ENCODE assay signal across 11 mouse cellular contexts in the genomic region with DNA sequence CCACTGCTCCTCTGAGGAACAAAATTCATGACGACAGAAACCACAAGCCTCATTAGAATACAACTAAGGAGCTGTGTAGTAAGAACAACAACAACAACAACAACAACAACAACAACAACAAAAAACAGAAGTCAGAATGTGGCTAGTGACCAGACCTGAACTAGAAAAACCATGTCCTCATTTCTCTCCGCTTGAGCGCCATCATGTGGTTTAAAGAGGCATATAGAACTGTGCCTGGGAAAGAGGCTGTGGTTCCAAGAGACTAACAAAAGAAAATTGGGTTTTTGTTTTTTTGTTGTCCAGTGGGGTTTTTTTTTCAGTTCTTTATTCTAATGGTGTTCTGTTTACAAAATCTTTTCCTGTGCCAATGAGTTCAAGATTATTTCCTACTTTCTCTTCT. TPM values are rescaled to one million over a fixed set of nuclear protein-coding genes. Genes with fewer than 3 reads are reported as not detected.
A peak's percentile ranks its signal among the peaks of the same experiment; 100 is the strongest.
DNase-seq lines count a peak whose midpoint lies in the region; ATAC-seq and TF ChIP-seq lines count a peak whose summit lies in the region.
"Had no signal": no experiment of that assay in that cellular context is flagged by ENCODE, and none has a peak within 500 bp of the region (broad histone marks: within the 10 kb centered on the region; RNA-seq: fewer than 3 reads in every experiment).

No protein-coding gene starts in this region.

- H3K27ac ChIP-seq in liver, adult 2 months (replicated peaks; ENCODE audit: insufficient read depth, low read depth, low read length): no peak overlapping the region
- no peak overlapping the region for H3K27ac ChIP-seq in lung, postnatal 0 days (ENCODE audit: low read length)
- no peak overlapping the region for H3K27ac ChIP-seq in forebrain, embryonic 14.5 days (ENCODE audit: low read depth, low read length)
- H3K27ac ChIP-seq: midbrain, embryonic 12.5 days had no signal

- H3K4me3 ChIP-seq in liver, adult 2 months (ENCODE audit: insufficient read depth, low read depth, low read length): no peak overlapping the region
- H3K4me3 ChIP-seq in lung, postnatal 0 days (ENCODE audit: low read depth, low read length): no peak overlapping the region
- no peak overlapping the region for H3K4me3 ChIP-seq in forebrain, embryonic 14.5 days (ENCODE audit: low read depth, low read length)
- H3K4me3 ChIP-seq: midbrain, embryonic 12.5 days had no signal

- no peak overlapping the region for H3K4me2 ChIP-seq in lung, postnatal 0 days (replicated peaks; ENCODE audit: low read depth, low read length)
- no peak overlapping the region for H3K4me2 ChIP-seq in forebrain, embryonic 14.5 days (ENCODE audit: low read length)
- H3K4me2 ChIP-seq: midbrain, embryonic 12.5 days had no signal

- H3K27me3 ChIP-seq in liver, adult 2 months (ENCODE audit: control insufficient read depth, insufficient read depth, low read length): no peaks in the 10 kb centered on the region
- H3K27me3 ChIP-seq in lung, postnatal 0 days (replicated peaks; ENCODE audit: insufficient read depth, low read length): no peaks in the 10 kb centered on the region
- H3K27me3 ChIP-seq in forebrain, embryonic 14.5 days (replicated peaks; ENCODE audit: control insufficient read depth, insufficient read depth, low read length): no peaks in the 10 kb centered on the region

- no peak for DNase-seq in frontal cortex, postnatal 14 days (ENCODE audit: low spot score in 2 of 2)
- DNase-seq in liver, adult 2 months (ENCODE audit: extremely low read depth, low read depth, low spot score): peak; percentile 10
- DNase-seq in liver: no peak
- DNase-seq in brain, adult 2 months (ENCODE audit: low read depth, low spot score): peak; percentile 23
- DNase-seq in lung, postnatal 0 days (ENCODE audit: low spot score): peak; percentile 21
- no peak for DNase-seq in right cerebral cortex, adult 18-20 months
- no peak for DNase-seq in forebrain, embryonic 14.5 days (ENCODE audit: low spot score)

- no peak for TF ChIP-seq POLR2A in liver, adult 2 months (IDR thresholded peaks at IDR 0.05; ENCODE audit: extremely low read depth, insufficient read depth, low read length)

- no peaks in the 10 kb centered on the region for H3K9me3 ChIP-seq in lung, postnatal 0 days (ENCODE audit: low read length)
- no peaks in the 10 kb centered on the region for H3K9me3 ChIP-seq in forebrain, embryonic 14.5 days (replicated peaks; ENCODE audit: control insufficient read depth, low read length)
- H3K9me3 ChIP-seq: midbrain, embryonic 12.5 days had no signal

- no peaks in the 10 kb centered on the region for H3K79me2 ChIP-seq in liver, adult 2 months (ENCODE audit: control insufficient read depth, insufficient read depth, low read length)

- no peaks in the 10 kb centered on the region for H3K4me1 ChIP-seq in liver, adult 2 months (ENCODE audit: control insufficient read depth, insufficient read depth, low read length)
- H3K4me1 ChIP-seq in lung, postnatal 0 days (ENCODE audit: insufficient read depth, low read depth, low read length): no peaks in the 10 kb centered on the region
- H3K4me1 ChIP-seq in forebrain, embryonic 14.5 days (ENCODE audit: control insufficient read depth, insufficient read depth, low read length): no peaks in the 10 kb centered on the region
- H3K4me1 ChIP-seq: midbrain, embryonic 12.5 days had no signal

- no peaks in the 10 kb centered on the region for H3K36me3 ChIP-seq in liver, adult 2 months (ENCODE audit: control insufficient read depth, insufficient read depth, low read length)
- no peaks in the 10 kb centered on the region for H3K36me3 ChIP-seq in lung, postnatal 0 days (ENCODE audit: insufficient read depth, low read length)
- no peaks in the 10 kb centered on the region for H3K36me3 ChIP-seq in forebrain, embryonic 14.5 days (ENCODE audit: control insufficient read depth, insufficient read depth, low read length)
- H3K36me3 ChIP-seq: midbrain, embryonic 12.5 days had no signal

- H3K9ac ChIP-seq in liver, adult 2 months (ENCODE audit: low read depth, low read length): no peak overlapping the region
- no peak overlapping the region for H3K9ac ChIP-seq in lung, postnatal 0 days (replicated peaks; ENCODE audit: low read depth)
- no peak overlapping the region for H3K9ac ChIP-seq in forebrain, embryonic 14.5 days (ENCODE audit: low read length)
- H3K9ac ChIP-seq: midbrain, embryonic 12.5 days had no signal

- 16% methylated on average over 3 of the region's 3 CpGs for WGBS in liver, adult 2 months
- WGBS in lung, postnatal 0 days: 13% methylated on average over 3 of the region's 3 CpGs
- 26% methylated on average over 3 of the region's 3 CpGs for WGBS in forebrain, embryonic 14.5 days

- TF ChIP-seq EP300 in lung, postnatal 0 days (IDR thresholded peaks at IDR 0.05): no peak

- no peak for TF ChIP-seq CTCF in liver, adult 2 months (IDR thresholded peaks at IDR 0.05; ENCODE audit: low read depth, low read length)
- peak; percentile 61 for TF ChIP-seq CTCF in lung, postnatal 0 days (IDR thresholded peaks at IDR 0.05)

- 0 out of 2 replicates have a peak, but pooled peaks have one; percentile 62 for ATAC-seq in frontal cortex, adult (ENCODE audit: low TSS enrichment)
- ATAC-seq in lung, postnatal 0 days: no peak
- ATAC-seq in forebrain, embryonic 14.5 days: no peak

RNA-seq across cellular contexts. Expression of gene Phka1, which starts 16.7 kb away (rescaled TPM):
- total RNA-seq in liver, adult 2 months (2014; rRNA removed): 4.5 and 5.4 TPM in 2 replicates
- polyA plus RNA-seq in liver, adult 2 months (2012; rRNA removed): 2.1 and 2.2 TPM in 2 replicates
- 4.5 and 5.6 TPM in 2 replicates for polyA plus RNA-seq in lung, postnatal 0 days (2015; fragmentation: Nextera tagmentation; extraction: Ambion mirVana)
- 3.8 and 4.3 TPM in 2 replicates for polyA plus RNA-seq in forebrain, embryonic 14.5 days (2014; fragmentation: Nextera tagmentation; extraction: Ambion mirVana)

RNA-seq across cellular contexts. Expression of gene Gm3880, which starts 26.1 kb away (rescaled TPM):
- not detected in 2 replicates for total RNA-seq in liver, adult 2 months (2014; rRNA removed)
- polyA plus RNA-seq in liver, adult 2 months (2012; rRNA removed): not detected in 2 replicates
- not detected in 2 replicates for polyA plus RNA-seq in lung, postnatal 0 days (2015; fragmentation: Nextera tagmentation; extraction: Ambion mirVana)
- not detected in 2 replicates for polyA plus RNA-seq in forebrain, embryonic 14.5 days (2014; fragmentation: Nextera tagmentation; extraction: Ambion mirVana)
- total RNA-seq: layer of hippocampus, adult 8-10 months had no signal
- polyA plus RNA-seq: midbrain, embryonic 12.5 days; stomach, embryonic 14.5 days had no signal

RNA-seq across cellular contexts. Expression of gene Gm9112, which starts 46.7 kb away (rescaled TPM):
- not detected in 2 replicates for total RNA-seq in liver, adult 2 months (2014; rRNA removed)
- not detected in 2 replicates for polyA plus RNA-seq in liver, adult 2 months (2012; rRNA removed)
- polyA plus RNA-seq in lung, postnatal 0 days (2015; fragmentation: Nextera tagmentation; extraction: Ambion mirVana): not detected in 2 replicates
- not detected in 2 replicates for polyA plus RNA-seq in forebrain, embryonic 14.5 days (2014; fragmentation: Nextera tagmentation; extraction: Ambion mirVana)
- total RNA-seq: layer of hippocampus, adult 8-10 months had no signal
- polyA plus RNA-seq: midbrain, embryonic 12.5 days; stomach, embryonic 14.5 days had no signal

RNA-seq across cellular contexts. Expression of gene Dmrtc1b, which starts 47.0 kb away (rescaled TPM):
- not detected in 2 replicates for total RNA-seq in liver, adult 2 months (2014; rRNA removed)
- not detected in 2 replicates for polyA plus RNA-seq in liver, adult 2 months (2012; rRNA removed)
- polyA plus RNA-seq in lung, postnatal 0 days (2015; fragmentation: Nextera tagmentation; extraction: Ambion mirVana): not detected in 2 replicates
- not detected in 2 replicates for polyA plus RNA-seq in forebrain, embryonic 14.5 days (2014; fragmentation: Nextera tagmentation; extraction: Ambion mirVana)
- total RNA-seq: layer of hippocampus, adult 8-10 months had no signal
- polyA plus RNA-seq: midbrain, embryonic 12.5 days; stomach, embryonic 14.5 days had no signal

Comparison
In these comparisons a context has a peak if more than half of its experiments do, and no peak if none do; other contexts are left out.
1. DNase-seq: peak in liver, adult 2 months (single experiment), brain, adult 2 months (single experiment) and lung, postnatal 0 days (single experiment); none in frontal cortex, postnatal 14 days (0 of 2), liver (single experiment), right cerebral cortex, adult 18-20 months (single experiment) and forebrain, embryonic 14.5 days (single experiment).